Mouse (Mus musculus) megakaryocyte-erythroid progenitor cell, adult 5-6 weeks (primary cell): ENCODE measurements around the gene Ush2a. TPM values are rescaled to one million over a fixed set of nuclear protein-coding genes. Genes with fewer than 3 reads are reported as not detected.

Experiments used
- ATAC-seq: replicated peaks from 2 replicates; pipeline ENCODE4 v1.8.0; 2016; ENCODE audit warnings: mild to moderate bottlenecking, inconsistent platforms; ENCODE audit not compliant: severe bottlenecking, poor library complexity, low FRiP score, low TSS enrichment
- total RNA-seq, 2 experiments: library from RNA; stranded (forward) in 1 of 2; stranded (reverse) in 1 of 2; fragments of 200-1000, 215-1000 nt in 1 of 2; fragments of >200 nt in 1 of 2; fragmentation: Nextera tagmentation in 1 of 2; gene quantifications; 2 replicates each; pipeline ENCODE4 v1.2.3; 2014 to 2017

The Ush2a gene
- total RNA-seq, 2 experiments from 2014 or later, result not detected

GRCm38 (mm10) chr1:188639666-188640065 is 377.8 kb downstream of the Ush2a start:
- ATAC-seq, result no peak

DNA sequence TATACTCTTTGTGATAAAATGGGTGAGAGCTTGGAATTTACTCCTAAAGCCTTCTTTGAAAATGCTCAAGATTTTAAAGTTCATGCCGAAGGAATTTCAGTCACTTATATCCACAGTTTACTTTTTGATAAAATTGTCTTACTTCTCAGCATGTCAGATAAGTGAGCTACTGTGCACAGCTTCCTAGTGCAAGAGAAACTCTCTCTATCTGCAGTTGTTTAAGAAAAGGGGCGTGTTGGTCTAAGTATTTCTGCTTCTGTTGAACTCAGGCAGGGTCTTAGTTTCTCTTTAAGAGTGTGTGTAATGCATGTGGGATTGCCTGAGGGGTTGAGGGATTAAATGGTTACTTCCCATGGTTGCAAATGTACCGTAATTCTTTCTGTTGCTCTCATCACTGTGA is 381.3 kb downstream of the Ush2a start:
- no peak for ATAC-seq

DNA sequence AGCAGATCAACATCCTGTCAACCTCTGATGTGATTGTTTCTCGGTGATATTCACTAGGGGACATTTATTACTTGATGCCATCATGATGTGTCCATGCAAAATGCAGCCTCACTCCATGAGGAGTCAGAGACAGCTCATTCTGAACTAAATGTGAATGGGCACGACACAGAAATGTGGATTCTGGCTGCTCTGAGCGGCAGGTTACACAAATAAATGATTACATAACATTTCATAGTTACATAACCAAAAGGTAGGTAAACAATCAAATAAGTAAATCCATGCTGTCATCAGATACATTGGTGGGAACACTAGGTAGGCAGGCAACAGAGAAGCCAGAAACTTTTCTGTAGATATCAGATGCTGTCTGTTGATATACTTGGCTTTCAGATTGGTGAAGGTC is 391.2 kb downstream of the Ush2a start:
- no peak for ATAC-seq

GRCm38 (mm10) chr1:188656121-188656520 is 394.3 kb downstream of the Ush2a start:
- ATAC-seq, result no peak

- no peak for ATAC-seq
Measured at GRCm38 (mm10) chr1:188659159-188659558, 397.3 kb downstream of the Ush2a start.

DNA sequence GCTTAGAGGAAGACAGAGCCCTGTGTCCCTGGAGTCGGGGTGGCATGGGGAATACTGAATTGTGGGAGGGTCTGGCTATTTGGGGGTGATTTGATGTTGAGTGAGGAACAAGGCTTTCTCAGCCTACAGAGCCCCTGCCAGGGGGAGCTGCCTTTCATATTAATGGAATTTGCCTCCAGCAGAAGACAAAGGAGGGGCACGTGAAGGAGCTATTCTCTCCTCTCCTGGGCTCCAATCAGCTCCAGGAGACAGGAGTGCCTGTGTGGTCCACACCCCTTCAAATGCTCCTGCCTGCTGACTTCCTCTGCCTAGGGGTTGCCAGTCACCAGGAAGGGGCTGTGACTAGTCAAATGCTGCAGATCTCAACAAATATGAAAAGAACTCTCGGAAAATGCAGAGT is 398.5 kb downstream of the Ush2a start:
- ATAC-seq, result no peak

- ATAC-seq, result no peak
Measured at GRCm38 (mm10) chr1:188660882-188661281, 399.1 kb downstream of the Ush2a start.

DNA sequence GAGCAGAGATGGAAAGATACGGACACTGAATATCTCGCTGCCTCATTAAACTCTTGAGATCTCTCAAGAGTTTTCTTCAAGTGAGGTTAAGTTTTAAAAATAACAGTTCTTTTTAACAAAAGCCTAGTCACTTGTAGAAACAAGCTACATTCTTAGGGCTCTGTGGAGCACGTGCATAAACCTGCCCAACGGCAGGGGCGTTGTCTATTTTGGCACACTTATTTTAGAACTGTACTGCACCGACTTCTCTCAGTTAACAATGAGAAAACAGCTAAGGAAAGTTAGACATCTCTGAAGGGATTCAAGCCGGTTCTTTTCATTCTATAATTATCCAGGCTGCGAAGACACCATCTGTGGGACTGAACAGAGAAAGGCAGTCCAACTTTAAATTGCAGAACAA is 405.6 kb downstream of the Ush2a start:
- no peak for ATAC-seq

- ATAC-seq, result 0 out of 2 replicates have a peak, but pooled peaks have one; percentile 30
Measured at GRCm38 (mm10) chr1:188668513-188668912, 406.7 kb downstream of the Ush2a start.

GRCm38 (mm10) chr1:188672871-188673270 is 411.0 kb downstream of the Ush2a start:
- ATAC-seq, result no peak

- ATAC-seq, result no peak
Measured at GRCm38 (mm10) chr1:188674640-188675510, 413.1 kb downstream of the Ush2a start.

GRCm38 (mm10) chr1:188675511-188675863 is 413.7 kb downstream of the Ush2a start:
- ATAC-seq, result 0 out of 2 replicates have a peak, but pooled peaks have one; percentile 37

- no peak for ATAC-seq
Measured at GRCm38 (mm10) chr1:188678189-188678588, 416.4 kb downstream of the Ush2a start.

DNA sequence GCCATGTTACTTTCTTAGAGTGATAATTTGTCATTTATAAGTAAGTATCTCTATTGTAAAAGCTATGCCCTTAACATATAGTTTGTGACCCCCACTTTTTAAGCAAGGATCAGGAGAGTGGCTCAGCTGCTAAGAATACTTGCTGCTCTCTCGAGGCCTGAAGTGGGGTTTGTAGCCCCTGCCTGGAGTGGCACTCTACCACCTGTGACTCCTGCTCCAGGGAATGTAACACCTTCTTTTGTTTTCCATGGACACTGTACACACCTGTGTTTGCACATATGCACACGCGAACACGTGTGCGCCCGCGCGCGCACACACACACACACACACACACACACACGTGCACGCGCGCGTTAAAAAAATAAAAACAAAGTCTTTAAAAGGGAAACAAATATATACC is 424.5 kb downstream of the Ush2a start:
- ATAC-seq, result no peak

DNA sequence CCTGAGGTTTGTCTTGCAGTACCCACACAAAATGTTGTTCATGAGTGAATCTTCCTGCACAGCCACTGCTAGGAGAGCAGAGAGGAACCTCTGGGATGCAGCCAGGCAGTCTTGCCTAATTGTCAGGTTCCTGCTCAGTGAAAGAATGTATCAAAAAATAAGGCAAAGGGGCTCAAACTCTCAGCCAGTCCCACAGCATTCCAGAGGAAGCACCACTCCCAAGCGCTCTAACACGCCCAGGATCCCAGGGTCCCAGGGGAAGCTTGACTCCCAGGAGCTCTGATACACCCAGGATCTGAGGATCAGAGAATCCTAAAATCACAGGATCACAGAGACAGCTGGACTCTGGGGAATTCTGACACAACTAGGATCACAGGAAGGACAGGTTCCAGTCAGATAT is 434.5 kb downstream of the Ush2a start:
- no peak for ATAC-seq

DNA sequence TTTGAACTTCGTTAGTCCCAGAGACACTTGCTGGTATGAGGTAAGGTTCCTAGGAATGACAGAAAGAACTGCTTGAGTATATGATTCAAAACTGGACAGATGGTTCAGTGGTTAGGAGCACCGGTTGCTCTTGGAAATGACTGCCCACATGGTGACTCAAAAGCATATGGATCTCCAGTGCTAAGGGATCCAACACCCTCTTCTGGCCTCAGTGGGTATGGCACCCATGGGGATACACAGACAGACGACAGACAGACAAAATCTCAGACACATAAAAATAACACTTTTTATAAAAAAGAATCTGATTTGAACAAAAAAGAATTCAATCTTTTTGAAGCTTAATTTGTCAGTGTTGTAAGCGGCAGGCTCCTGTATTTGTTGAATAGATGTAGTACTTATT is 446.4 kb downstream of the Ush2a start:
- peak; percentile 70; the same call in 1 of the 2 replicates for ATAC-seq

DNA sequence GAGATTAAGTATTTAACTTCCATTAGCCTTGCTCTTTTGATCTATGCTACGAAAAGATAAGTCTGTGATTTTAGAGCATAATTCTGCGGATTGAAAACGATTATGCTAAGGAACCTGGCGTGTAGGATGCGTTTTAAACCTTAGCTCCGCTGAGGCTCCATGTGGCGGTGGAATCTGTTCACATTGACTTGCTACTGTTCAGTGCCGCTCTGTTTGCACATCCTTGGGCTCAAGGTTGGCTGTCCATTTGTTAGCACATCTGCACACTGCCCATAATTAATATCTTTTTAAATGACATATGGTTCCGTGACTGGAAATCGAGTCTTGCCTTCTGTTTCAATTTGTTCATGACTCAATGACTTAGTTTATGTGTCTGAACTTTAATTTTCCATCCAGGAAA is 446.9 kb downstream of the Ush2a start:
- no peak for ATAC-seq

GRCm38 (mm10) chr1:188714131-188714530 is 452.3 kb downstream of the Ush2a start:
- no peak for ATAC-seq

- ATAC-seq, result no peak
Measured at GRCm38 (mm10) chr1:188714941-188715340, 453.1 kb downstream of the Ush2a start.

GRCm38 (mm10) chr1:188716886-188717285 is 455.1 kb downstream of the Ush2a start:
- no peak for ATAC-seq
